Mouse (Mus musculus): ENCODE data around the gene Fbxl5. TPM values are rescaled to one million over a fixed set of nuclear protein-coding genes. Genes with fewer than 3 reads are reported as not detected.

Gene Fbxl5
- 10 to 100 TPM; 32.4 to 35.5 TPM for total RNA-seq (2021)
- long read RNA-seq, experiment 1, full-length matches to known transcripts, result 32 of 46 reads
- long read RNA-seq, experiment 1, partial matches to known transcripts, result 10 of 46 reads
- long read RNA-seq, experiment 1, other reads (novel, unspliced or antisense), result 4 of 46 reads
- long read RNA-seq, experiment 2, transcript Fbxl5-201 (11 exons, 2,858 nt), result major isoform, 19 of 40 reads
- long read RNA-seq, experiment 2, partial matches to known transcripts, result 11 of 40 reads
- long read RNA-seq, experiment 2, other reads (novel, unspliced or antisense), result 10 of 40 reads

DNA sequence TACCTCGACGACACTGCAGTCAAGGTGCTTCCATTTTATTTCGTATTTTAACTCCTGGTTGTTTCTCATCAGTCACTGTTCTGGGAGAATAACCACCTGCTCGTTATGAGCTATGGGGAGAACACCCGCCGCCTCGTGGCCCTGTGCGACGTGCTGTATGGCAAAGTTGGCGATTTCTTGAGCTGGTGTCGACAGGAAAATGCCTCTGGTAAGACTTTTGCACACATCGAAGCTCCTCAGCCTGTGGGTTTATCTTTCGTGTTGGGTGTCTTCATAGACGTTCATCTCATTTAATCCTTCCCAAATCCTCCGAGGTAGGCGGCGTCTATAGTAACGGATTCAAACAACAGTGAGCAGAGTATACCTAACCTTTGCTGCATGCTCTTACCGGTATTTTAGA is at the start of gene Fbxl5:
Gene Fbxl5, minus strand, starts transcription at position 101 of the 400 bp plus-strand sequence.
- DNase-seq (ENCODE audit: low spot score in 2 of 2), result no peak

DNA sequence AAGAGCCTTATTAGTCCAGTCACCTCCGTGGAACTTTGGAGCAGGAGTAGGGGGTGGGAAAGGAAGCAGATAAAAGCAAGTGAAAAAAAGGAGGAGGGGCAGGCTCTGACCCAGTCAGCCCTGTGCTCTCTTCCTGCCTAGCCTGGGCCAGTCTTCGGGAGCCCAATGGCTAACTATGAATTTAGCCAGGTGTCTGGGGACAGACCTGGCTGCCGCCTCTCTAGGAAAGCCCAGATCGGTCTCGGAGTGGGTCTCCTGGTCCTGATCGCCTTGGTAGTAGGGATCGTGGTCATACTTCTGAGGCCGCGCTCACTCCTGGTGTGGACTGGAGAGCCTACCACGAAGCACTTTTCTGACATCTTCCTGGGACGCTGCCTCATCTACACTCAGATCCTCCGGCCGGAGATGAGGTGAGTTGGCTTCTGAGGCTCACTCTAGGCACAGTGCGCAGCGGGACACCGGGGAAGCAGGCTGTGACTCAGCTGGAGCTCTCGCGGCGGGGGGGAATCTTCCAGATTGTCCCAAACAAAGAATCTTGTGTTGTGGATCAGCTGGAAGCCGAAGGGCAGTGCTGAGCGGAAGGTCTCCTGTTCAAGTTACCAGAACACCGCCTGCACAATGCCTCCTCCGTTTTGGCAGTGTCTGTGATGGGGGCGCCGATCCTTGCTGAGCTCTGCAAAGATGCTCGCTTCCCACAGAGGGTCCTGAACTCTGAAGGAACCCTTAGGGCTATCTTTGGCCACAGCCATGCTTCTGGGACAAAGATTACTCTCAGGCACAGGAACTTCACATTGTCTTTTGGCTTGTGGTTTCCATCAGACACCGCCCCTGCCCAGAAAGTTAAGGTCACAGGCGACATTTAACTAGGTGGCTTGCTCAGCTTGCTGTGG is 47.5 kb upstream of the Fbxl5 start:
- DNase-seq (ENCODE audit: low spot score in 2 of 2), result peak in 1 of 2 experiments; percentile 25

DNA sequence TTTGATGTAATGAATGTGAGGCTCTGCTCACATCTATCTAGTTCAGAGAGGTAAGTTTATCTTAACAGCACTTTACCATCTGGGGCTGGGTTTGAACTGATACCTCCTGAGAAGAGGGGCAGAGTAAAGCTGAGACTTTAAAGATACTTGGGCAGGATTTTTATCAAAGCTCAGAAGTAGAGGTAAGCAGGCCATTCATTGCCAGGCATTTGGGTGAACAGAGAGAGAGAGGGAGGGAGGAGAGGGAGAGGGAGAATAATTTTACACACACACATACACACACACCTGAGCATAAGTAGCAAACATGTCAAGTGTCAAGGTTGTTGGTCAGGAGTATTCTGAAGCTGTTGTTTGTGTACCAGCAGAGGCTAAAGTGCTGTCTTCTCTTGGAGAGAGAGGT is 46.8 kb upstream of the Fbxl5 start, which contains the start of gene Cd38:
Gene Cd38, plus strand, starts transcription at position 301 of the 400 bp plus-strand sequence.
- no peak for DNase-seq (ENCODE audit: low spot score in 2 of 2)

DNA sequence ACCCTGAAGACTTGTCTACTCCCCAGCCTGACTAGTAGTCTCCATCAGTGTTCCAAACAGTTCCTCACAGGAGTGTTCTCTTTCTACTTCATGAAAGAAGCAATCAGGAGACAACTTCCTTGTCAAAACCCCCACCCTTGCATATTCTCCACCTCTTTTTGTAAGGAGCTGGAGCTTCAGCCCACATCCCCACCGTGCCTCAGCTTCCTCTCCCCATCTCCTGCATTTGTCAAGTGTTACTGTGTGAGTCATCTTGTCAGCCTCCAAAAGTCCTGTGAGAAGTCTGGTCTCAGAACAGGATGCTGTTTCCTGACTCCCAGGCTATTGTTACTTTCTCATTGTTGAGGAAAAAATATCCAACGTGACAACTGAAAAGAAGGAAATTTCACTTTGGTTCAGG is 43.9 kb upstream of the Fbxl5 start:
- no peak for DNase-seq (ENCODE audit: low spot score in 2 of 2)

DNA sequence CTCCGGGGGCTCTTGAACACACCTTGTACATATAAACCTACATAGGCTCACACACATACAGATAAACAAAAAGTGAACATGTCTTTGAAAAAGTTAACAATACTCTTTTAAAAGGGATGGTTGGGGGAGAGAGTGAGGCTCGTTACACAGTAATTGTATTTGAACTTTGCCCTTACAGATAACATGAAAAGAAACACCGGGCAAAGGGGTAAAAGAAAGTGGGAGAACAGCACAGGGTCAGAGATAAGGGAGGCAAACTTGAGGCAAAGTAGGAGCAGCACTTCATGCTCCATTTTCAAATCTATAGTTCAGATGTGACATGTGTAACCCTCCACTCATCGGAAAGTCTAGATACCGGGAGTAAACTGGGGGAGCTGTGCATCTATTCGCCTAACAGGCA is 42.2 kb upstream of the Fbxl5 start:
- DNase-seq (ENCODE audit: low spot score in 2 of 2), result no peak

DNA sequence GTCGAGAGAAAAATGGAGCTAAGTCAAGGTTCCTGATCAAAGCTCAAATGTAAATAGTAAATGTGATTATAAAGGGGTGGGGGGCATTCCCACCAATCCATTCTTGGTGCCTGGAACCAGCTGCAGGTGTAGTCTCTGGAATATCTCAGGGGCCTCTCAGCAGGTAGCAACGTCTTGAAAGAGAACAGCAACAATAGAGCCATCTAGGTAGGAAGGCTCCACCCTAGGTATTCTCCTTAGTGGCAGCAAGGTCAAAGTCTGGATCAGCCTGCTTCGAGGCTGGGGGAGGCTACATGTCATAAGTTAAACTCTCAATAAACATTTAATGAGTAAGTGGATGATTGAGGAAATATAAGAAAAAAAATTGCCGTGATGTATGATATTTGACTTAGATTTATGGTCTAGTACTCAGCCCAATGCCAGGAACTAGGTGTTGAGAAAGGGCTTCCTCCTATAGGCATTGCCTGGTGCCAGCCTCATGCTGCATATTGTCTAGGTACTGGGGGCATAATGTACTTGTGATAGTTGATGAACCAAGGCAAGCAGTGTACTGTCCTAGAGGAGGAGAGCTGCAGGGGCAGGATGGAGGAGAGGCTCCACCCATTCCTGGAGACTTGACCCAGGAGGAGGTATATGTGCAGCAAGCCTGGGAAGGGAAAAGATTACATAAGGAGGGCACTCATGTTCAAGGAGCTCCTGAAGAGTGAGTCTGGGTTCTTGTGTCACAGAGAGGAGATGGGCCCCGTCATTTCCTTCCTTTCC is 39.4 kb upstream of the Fbxl5 start:
- DNase-seq (ENCODE audit: low spot score in 2 of 2), result no peak

DNA sequence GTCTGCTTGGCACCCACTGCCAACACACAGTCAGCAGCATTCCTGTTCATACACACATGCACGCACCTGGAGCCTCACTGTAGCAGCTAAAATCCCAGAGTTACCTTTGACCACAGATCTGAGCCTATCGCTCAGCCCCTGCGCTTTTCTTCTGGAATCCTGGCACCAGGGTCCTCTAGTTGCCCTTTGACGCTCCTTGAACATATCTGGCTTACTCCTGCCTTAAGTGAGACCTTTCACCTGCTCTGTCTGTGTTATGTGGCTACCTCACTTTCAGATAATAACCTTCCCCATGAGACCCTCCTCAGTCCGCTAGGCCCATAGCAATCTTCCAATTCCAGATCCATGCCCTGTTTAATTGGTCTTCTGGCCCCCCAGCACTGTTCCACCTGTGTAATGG is 38.7 kb upstream of the Fbxl5 start:
- no peak for DNase-seq (ENCODE audit: low spot score in 2 of 2)

DNA sequence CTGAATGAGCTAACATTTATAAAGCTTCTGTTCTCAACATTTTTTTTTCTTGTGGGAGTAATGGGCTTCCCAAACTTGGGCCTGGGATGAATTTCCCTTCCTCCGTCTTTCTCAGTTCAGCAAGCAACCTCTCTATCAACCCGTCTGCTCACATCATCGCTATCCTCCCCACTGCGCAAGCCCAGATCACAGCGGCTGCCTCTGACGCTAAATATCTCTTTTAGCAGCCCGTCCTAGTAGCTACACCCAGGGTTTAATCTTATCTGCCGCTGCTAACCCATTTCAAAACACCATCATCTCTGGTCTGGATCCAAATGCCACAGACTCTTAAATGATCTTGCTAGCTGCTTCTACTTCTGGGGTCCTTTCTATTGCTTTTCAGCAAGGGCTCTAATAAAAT is 38.2 kb upstream of the Fbxl5 start:
- no peak for DNase-seq (ENCODE audit: low spot score in 2 of 2)

DNA sequence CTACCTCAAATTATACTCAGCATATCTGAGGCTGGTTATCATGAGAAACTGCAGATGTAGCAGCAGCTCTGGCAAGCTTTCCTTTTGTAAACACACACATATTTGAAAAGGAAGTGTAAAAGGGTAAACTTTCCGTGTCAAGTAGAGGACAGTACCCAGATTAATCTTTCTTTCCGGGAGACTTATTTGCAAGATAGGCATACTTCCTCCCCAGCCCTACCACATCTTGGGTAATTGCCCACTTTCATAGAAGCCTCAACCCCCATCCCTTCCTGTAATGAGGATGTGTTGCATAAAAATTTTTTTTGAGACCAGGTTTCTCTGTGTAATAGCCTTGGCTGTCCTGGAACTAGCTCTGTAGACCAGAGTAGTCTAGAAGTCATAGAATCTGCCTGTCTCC is 34.3 kb upstream of the Fbxl5 start:
- no peak for DNase-seq (ENCODE audit: low spot score in 2 of 2)

DNA sequence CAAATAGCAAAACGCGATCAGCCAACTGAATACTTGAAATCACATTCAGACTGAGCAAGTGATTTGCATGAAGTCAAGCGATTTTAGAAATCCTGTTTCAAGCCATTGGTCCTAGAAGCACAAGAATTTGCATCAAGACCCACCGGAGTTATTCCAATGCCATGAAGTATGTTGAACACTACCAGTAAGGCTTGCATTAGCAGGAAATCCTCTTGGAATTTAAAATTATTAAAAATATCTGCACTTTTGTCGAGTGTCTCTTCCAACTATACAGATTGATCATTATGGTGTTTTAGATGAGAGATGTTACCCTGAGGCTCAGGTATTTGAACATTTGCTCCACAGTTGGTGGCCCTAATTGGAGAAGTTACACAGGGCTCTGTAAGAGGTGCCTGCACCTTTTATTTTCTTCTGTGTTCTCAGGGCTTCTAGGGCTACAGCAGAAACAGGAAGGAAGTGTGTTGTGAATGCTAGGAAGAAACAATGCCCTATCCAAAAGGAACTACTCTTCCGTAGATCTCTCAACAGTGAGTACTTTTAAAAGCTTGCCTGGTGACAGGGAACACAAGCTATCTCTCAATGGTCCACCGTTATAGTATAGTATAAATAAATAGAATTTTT is 32.5 kb upstream of the Fbxl5 start:
- no peak for DNase-seq (ENCODE audit: low spot score in 2 of 2)

DNA sequence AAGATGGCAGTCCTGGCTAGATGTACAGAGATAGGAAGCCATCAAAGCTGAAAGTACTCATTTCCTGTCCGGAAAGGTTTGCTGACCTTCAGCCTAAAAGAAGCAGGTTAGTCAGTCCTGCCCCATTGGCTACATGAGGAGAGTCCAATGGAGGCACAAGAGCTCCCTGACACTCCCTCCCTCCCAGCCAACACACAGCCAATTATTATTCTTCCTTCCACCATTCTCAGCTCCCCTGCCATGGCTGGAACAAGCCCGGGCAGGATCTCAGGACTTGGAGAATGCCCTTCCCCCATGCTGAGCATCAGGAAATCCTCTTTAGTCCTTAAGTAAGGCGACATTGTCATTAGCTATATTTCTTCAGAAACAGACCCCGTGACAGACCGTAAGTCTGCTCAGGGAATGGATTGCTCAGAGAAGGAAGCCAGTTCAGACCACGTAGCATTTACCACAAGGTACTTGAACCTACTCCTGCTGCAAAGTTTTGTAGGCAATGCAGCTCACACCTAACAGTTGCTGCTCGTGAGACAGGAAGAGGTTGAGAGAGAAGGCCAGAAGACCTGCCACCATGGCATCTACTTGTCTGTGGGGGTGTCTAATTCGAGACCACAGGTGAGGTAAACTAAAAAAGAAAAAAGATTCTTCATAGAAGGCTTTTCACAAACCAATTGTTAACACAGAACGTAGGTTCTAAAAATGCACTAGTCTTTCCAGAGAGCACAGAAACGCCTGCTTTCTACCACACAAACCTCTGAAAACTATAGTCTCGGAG is 31.8 kb upstream of the Fbxl5 start:
- DNase-seq (ENCODE audit: low spot score in 2 of 2), result no peak

DNA sequence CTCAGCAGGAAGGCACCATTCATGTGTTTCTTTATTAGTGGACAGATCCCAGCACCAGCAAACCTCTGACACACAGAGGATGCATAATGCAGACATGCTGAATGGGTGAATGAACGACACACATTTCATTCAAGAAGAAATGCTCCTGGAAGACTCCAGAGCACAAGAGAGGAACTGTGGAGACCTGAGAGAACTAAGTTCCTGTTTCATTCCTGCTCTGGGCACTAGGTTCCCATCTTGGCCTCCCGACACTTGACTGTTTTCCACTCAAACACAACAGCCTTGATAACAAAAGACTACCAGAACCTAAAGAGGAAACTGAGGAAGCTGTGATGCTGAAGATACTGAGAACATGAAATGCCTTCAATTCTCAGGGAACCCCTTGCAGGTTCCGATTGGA is 26.8 kb upstream of the Fbxl5 start:
- DNase-seq (ENCODE audit: low spot score in 2 of 2), result no peak

DNA sequence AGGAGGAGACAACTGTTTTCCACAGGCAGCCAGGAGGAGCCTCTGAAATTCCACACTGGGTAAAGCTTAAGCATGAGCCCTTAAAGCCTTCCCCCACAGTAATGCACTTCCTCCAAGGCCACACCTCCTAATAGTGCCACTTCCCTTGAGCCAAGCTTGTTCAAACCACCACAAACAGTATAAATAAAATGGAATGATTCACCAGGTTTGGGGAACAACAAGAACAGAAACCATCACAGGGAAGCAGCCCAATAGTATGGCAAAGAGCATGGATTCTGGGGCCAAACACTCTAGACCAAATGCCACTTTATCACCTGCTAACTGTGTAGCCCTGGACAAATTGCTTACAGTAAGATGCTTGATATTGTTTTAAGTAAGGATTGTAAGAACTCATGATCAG is 26.1 kb upstream of the Fbxl5 start:
- DNase-seq (ENCODE audit: low spot score in 2 of 2), result no peak

DNA sequence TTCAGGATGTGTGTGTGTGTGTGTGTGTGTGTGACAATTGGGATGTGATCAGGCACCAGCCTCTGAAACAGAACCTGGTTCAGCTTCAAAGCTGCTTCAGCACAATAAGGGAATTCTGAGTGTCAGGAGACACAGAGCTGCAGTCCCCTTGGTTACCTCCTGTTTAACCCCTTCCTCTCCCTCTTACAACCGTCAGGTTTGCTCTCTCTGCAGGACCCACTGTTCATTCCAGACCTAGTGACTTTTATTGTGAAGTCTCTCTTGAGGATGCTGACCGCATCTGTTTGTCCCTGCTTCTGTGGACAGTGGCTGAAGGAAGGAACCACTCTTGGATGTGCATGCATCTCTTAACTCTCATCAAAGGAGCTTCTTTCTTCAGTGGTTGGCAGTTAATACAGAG is 24.8 kb upstream of the Fbxl5 start:
- DNase-seq (ENCODE audit: low spot score in 2 of 2), result no peak

DNA sequence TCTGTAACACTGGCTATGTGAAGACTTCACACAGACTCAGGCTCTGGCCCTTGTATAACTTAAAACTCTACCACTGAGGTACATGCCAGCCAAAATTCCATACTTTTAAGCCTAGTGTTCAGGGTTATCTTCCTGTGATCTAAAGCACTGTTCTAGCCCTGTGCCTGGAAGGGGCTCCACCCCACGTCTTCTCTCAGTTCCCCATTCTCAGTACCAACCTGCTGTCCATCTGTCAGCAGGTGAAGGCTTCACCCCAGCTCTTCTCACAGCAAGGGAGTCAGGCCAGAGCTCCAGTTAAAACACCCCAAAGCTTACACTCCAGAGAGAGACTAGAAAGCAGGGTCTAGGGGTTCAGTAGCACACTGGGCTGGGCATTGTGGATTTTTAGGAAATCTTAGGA is 24.2 kb upstream of the Fbxl5 start:
- no peak for DNase-seq (ENCODE audit: low spot score in 2 of 2)

DNA sequence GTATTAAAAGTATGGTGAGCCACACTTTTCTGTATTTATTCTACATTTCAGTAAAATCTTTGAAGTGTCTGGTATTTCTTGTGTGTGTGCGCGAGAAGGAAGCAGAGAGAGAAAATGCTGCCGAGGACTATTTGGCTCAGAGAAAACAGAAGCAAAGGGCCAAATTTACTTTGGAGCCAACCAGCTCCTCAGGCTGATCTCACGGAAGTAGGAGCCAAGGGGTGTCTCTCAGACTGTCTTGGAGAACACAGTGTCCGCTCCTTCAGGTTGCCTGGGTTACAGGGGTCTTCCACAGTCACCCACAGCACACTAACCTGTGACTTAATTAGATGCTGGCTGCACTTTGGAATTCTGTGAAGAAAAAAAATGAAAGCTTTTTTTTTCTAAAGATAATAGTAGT is 23.6 kb upstream of the Fbxl5 start:
- DNase-seq (ENCODE audit: low spot score in 2 of 2), result no peak

DNA sequence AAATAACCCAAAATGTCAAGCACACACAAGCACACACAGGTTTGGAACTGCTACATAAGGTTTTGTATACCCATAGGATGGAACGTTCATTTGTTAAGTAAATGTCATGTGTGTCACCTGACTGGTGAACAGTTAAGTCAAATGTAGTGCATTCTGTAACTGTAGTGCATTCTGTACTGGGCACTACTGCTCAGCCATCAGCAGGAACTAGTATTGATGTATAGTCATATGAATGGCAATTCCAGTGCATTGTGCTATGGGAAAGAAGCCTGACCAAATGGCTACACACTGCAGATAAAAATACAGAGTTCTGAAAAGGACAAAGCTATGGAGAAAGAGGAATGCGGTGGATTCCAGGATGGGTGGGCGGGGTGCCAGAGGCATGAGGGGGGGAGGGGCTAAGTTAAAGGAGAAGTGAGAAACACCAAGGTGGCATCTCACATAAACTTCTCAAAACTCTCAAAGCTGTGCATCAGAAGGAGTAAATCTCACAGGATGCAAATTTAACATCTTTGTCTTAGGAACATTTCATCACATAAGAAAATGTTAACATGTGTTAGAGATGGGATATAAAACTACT is 21.2 kb upstream of the Fbxl5 start:
- no peak for DNase-seq (ENCODE audit: low spot score in 2 of 2)

DNA sequence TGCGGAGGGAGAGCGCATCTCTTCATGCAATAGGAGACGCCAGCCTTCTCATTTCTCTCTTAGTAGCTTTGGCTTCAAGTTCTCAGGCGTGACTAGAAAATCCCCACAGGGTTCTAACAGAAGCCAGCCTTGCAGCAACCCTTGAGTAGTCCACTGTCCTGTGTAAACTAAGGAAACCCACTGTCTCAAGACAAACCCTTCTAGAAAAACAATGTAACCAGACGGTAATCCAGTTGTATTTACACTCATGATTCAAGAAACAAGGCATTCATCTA is 20.5 kb upstream of the Fbxl5 start:
- DNase-seq (ENCODE audit: low spot score in 2 of 2), result no peak

DNA sequence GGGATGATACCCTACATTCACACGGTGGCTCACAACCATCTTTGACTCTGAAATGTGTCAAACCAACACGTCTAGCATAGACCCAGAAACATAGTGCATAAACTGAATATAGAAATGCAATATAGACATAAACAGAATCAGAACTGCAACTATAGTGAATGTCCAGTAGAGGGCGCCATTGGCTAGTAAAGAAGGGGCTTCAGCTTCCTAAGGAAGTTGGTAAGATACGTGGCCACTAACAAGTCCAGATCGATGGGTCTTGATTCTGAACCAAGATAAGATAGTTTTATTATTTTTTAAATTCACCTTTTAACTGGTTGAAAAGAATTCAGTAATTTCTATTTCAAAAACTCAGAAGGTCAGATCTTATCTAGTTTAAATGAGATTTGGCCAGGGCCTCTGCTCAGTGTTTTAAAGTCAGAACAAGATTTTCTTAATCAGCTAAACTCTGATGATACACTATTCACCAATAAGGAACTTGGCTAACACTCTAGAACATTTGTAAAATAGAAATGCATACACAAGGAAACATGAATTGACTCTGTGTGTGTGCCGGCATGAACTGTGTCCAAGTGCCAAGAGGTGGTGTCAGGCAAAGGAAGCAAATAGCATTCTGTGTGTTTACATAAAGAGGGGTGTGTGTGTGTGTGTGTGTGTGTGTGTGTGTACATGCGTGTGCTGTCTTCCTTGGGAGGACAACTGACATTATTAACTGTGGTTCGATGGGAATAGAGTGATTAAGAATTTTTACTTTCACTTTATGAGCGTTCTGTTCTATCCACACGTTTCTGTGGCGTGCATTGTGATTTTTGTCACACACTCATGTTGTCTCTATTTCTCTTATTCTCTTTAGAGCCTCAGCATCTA is 19.9 kb upstream of the Fbxl5 start:
- peak in 1 of 2 experiments; percentile 31 for DNase-seq (ENCODE audit: low spot score in 2 of 2)

All from gastrocnemius, postnatal 4 days (tissue).